Mouse (Mus musculus): ENCODE results near the gene 4930535I16Rik.
A peak's percentile ranks its signal among the peaks of the same experiment; 100 is the strongest.

Gene 4930535I16Rik

DNA sequence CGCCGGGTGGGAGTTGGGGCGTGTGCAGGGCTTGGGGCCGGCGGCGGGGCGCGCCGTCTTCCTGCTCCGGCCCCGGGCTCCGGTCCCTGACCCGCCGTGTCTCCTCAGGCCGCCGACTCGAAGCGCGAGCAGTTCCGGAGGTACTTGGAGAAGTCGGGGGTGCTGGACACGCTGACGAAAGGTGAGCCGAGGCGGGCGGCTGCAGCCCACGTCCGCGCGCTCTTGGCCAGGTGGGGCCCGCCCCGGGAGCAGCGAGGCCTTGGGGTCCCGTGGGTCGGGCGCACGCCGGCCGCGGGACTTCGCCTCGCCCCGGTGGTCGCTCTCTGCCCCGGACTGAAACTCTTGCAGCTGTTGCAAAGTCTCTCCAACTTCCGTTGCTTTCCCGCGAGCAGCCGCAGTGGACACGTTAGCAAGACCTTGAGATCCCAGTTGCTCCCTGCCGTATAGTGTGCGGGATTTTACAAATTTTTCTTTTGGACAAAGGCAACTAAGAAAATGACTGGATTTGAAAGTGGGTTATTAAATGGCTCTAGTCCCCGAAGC is 12.6 kb downstream of the 4930535I16Rik start:
- DNase-seq (ENCODE audit: low spot score), result no peak

DNA sequence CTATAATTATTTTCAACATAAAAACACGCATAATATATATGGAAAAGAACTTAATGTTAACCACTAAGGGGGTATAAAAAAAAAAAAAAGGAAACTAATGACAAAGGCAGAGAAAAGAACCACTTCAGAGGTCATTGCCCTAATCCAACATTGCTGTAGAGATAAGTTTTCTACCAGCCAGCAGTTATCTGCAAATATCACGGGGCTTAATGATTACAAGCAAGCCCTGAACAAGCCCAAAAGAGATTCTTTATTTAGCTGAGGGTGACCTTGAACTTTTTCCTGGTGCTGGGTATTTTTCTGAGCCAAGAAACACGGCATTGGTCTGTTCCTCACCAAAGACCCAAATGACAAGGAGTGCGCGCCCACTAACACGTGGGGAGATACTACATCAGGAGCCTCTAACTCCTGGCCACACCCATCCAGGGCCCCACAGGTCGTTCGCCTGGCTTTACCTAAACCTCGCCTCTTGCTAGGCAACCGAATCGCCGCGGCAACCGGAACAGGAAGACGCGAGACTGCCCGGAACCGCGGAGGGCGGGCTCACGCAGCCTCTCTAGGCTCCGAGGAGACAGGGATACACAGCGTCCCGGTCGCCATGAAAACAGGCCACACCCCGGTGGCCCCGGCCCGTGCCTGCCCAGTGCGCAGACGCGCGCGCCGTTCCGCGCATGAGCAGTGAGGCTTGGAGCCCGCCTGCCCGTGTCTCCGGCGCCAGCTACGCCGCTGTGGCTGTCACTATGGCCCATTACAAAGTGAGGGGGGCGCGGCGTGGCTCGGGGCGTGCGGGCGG is 13.3 kb downstream of the 4930535I16Rik start, which contains the start of gene Mycbp:
Gene Mycbp (plus strand): TSS at position 500 of the 793 bp plus-strand sequence.
- DNase-seq (ENCODE audit: low spot score), result peak; percentile 100

DNA sequence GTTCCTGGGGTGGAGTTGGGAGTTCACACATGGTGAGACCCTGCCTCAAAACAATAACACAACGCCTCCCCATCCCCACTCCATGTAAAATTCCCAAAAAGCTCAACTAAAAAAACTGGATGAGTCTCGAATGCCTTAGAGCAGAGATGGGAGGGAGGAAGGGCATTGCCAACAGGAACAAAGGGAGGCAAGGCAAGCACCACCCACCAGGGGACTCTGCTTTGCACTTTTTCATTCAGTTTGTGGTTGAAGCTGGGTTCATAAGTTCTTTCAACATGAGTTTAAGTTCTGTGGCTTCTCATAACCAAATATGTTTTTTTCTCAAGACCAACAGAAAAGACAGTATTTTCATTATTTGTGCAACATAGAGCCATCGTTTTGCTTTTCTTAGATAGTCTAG is 14.4 kb downstream of the 4930535I16Rik start:
- no peak for DNase-seq (ENCODE audit: low spot score)

DNA sequence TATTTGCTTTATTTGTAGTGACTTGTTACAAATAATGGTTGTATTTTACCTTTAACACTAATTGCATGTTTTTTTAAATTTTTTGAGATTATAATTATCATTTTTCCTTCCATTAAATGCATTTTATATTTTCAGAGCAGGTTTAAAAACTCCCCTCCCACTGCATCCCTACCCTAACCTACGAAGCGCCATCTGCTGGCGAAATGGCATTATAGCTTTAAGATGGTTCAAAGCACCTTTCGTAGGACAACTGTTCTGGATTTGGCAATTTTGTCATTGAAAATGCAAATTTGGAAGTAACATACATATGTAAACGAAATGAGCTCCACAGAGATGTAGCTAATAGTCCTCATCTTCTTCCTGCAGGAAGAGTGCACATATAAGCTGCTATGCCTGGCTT is 19.1 kb downstream of the 4930535I16Rik start:
- DNase-seq (ENCODE audit: low spot score), result peak; percentile 54

DNA sequence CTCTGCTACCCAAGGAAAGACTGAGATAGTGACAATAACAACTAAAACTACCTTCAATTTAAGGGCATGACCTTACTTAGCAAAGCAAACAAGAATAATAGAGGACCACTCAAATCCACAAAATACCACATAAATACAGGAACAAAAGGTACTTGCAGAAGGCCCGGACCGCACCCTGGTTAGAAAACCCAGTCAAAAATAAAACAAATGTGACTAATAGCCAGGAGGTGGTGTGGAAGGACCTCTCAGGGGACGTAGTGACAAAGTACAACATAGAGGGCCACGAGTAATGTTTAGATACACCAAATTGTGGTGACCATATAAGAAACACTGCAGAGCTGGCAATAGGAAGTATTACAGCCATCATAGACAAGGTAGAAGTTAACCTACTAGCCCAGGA is 23.5 kb downstream of the 4930535I16Rik start:
- no peak for DNase-seq (ENCODE audit: low spot score)

DNA sequence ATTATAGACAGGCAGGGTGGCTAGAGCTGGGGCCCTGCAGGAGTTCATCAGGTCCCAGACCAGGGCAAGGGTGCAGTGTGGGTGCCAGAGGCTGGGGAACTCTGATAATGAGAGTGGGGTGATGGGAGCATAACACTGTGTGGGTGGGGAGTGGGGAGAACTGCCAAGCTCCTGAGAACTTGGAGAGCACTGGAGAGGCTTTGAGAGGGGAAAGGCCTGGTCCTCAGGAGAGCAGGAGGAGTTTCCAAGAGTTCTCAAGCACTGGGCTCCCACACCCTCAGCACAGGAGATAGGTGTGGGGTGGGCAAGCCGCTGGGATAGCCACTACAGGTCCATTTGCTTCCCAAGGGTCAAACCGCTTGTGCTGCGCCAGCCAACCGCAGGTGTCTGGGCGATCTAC is 24.1 kb downstream of the 4930535I16Rik start:
- no peak for DNase-seq (ENCODE audit: low spot score)

All from urinary bladder, postnatal 25 days (tissue).